Mouse (Mus musculus): ENCODE results near the gene Best3.
"Not testable (repeated sequence)": the region's sequence is repeated elsewhere in the genome, so short reads cannot be mapped to it uniquely, and the experiment has no call there.

The Best3 gene

DNA sequence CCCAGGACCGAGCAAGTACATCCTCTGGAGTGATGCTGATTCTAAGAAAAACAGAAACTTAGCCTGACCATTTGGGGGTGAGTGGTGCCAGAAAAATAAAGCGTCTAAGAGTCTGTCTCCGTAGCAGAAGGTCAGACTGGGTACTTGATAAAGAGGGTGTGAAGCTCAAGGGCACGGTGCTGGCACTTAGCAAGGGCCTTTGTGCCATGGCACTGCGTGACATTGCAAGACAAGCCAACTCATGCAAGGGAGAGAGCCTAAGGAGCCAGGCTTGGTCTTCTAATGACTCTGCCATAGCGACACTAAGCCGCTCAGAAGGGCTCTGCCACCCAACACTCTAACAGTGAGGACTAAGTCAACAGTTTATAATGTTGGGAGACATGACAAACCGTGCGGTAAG lies 7.3 kb upstream of the Best3 start:
- no peak for DNase-seq (ENCODE audit: low spot score)

DNA sequence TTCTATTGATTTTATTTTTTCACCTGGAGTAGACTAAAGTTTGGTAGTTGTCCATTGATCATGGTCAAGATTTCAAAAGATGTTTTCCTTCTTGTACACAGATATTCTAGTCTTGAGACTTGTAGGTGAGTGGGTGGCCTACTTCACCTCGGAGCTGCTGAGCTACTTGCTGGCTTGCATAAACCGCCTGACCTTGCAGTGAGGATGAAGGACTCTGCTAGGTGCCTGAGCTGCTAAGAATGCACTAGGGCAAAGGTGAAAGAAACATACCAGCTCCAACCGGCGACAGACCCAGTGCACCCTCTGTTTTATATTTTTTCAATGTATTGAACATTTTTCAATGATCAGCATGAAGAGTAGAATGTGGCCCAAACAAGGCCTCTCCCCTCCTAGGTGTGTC lies 5.8 kb upstream of the Best3 start:
- no peak for DNase-seq (ENCODE audit: low spot score)

DNA sequence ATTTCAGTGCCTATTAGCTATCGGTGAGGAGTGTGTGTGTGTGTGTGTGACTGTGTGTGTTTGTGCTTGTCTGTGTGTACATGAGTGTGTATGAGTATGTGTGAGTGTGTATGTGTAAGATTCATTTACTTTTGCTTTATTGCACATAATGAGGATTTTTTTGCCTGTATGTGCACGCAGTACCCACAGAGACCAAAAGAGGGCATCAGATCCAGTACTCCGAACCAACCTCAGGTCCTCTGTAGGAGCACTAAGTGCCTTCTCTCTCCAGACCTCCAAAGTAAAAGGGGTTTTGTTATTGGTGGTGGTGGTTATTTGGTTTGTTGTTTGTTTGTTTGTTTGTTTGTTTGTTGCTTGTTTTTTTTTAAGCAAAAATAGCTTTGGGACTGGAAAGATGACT lies 5.2 kb upstream of the Best3 start:
- no peak for DNase-seq (ENCODE audit: low spot score)

DNA sequence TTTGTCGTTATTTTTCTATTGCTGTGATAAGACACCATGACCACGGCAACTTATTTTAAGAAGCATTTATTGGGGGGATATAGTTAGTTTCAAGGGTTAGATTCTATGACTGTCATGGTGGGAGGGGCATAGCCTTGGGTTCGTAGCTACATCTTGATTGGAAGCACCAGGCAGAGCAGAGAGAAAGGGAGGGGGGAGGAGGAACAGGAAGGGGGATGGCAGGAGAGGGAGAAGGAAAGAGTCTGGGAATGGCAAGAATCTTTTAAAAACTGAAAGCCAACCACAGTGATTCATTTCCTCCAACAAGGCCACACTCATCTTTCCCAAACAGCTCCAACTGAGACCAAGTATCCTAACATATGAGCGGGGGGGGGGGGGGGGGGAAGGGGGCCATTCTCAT lies 3.6 kb upstream of the Best3 start:
- no peak for DNase-seq (ENCODE audit: low spot score)

GRCm38 (mm10) chr10:116984836-116985235 lies 1.3 kb upstream of the Best3 start:
- DNase-seq (ENCODE audit: low spot score), result no peak

- DNase-seq (ENCODE audit: low spot score), result no peak
Measured at GRCm38 (mm10) chr10:116993971-116994370, 7.9 kb downstream of the Best3 start.

GRCm38 (mm10) chr10:116995162-116995561 lies 9.0 kb downstream of the Best3 start:
- no peak for DNase-seq (ENCODE audit: low spot score)

DNA sequence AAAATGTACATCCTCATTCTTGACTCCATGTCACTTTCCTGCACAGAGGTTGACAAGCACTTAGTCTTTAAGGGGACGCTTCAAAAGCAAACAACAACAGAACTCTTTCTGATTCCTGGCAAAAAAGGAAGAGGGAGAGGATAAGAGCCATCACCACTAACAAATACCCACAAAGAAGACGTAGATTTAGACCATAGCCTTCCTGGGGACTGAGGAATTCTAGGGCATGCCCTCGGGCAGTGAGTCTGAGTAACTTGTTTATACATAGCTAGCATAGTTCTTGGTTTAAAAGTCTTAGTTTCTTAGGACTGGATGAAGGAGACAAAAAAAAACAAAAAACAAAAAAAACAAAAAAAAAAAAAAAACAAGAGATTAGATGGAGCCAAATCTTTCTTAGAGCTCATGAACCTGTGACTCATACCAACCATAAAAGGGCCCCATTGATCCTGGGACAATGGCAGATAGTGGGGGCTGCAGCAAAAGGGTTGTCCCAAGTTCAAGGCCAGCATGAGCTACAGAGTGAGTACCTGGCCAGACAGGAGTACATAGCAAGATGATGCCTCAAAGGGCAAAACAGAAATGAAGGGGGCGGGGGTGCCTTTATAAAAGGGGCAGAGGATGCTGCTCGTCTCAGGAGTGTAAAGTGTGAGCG lies 9.6 kb downstream of the Best3 start:
- DNase-seq (ENCODE audit: low spot score), result no peak

DNA sequence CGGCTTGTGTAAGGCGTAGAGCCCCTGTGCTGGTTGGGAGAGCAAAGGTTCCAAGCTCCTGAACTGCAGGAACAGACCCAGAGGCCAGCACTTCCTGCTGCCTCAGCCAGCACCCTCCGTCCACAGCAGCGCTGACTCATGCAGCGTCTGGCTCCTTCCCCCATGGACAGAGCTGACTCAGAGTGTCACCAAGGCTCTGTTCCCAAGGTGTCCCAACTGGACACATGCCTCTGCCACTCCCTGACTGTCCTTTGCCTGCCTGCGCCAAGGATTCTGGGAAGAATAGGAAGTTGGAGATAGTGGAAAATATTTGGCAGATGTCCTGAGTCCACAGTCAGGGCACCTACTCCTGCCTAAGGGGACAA lies 10.1 kb downstream of the Best3 start:
- DNase-seq (ENCODE audit: low spot score), result peak; percentile 13

GRCm38 (mm10) chr10:116998716-116999455 lies 12.8 kb downstream of the Best3 start:
- no peak for DNase-seq (ENCODE audit: low spot score)

GRCm38 (mm10) chr10:117000975-117001374 lies 14.9 kb downstream of the Best3 start:
- DNase-seq (ENCODE audit: low spot score), result no peak

DNA sequence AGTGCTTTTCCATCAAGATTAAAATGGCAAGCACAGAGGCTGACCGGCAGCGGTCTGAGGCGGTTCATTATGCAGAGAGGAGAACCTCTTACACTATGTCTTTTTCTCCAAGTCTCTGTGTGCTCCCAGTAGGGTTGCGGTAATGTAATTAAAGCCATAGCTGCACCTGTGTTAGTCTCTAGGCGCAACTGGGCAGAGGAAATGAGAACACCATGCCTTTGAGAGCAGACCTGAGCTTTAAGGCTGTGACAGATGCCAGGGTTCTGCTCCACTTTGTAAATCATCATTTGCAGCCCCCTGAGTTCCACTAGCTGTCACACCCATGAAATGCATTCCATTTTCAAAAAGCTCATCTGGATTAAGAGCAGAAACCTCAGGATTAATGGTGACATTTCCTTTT lies 18.6 kb downstream of the Best3 start:
- no peak for DNase-seq (ENCODE audit: low spot score)

DNA sequence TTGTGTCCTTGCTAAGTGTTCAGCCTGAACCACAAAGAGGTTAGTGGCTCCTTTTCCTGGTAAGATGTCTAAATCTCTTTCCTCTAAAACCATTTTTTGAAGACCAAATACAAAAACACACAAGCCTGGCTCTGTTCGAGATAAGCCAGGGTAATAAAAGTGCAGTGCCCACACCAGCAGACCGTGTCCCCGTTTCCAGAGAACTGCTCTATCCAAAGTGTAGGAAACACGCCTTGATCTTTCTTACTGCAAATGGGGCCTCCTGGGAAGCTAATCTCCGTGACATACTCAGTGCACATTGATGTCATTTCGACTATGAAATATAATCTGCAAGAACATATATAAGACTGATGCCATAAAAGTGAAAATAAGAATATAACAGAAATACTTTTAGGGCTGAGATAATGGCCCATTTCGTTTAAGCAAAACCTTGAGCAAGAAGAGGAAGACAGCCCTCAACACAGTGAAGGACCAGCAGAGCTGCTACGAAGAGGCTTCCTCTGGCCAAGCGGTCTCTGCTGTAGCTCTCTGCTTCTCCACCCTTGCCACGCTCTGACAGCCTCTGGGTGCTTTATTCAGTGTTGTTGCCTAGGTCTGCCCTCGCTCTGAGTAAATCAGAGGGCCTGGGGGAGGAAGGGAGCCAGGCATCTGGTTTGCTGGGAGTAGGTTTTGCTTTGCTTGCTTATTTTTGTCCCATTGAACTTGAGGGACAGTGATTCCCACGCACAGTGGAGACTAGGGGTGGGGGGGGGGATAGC lies 19.8 kb downstream of the Best3 start:
- DNase-seq (ENCODE audit: low spot score), result no peak

DNA sequence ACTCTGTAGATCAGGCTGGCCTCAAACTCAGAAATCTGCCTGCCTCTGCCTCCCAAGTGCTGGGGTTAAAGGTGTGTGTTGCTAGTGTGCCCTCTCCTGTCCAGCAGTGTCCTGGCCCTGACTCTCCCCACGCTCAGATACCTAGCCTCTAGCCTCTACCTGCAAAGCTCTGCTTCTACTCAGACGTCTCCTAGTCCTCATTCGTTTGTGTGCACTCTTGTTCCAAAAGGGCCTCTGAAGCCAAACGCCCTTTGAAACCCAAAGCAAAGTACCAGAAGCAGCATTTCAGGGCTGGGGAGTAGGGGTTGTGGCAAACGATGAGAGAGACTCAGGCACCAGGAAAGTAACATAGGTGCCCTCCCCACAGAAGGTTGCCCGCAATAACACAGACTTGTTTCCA lies 23.6 kb downstream of the Best3 start:
- DNase-seq (ENCODE audit: low spot score), result no peak

DNA sequence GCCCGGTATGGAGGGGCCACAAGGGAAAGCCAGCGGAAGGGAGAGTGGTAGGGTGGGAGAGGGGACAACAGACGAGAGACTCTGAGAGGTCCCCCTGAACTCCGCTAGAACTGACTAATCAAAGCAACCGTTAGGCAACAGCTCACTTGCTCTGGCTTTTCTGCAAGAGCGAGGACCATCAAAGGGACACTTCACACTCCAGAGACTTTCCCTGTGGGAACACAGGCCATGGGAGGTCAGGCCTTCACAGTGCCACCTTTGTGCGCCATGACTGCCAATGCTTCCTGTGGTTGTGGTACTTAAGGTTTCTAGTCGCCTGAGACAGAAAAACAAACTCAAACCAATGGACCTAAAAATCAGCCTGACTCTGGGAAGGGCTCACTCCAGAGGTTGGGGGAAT lies 24.9 kb downstream of the Best3 start:
- no peak for DNase-seq (ENCODE audit: low spot score)

DNA sequence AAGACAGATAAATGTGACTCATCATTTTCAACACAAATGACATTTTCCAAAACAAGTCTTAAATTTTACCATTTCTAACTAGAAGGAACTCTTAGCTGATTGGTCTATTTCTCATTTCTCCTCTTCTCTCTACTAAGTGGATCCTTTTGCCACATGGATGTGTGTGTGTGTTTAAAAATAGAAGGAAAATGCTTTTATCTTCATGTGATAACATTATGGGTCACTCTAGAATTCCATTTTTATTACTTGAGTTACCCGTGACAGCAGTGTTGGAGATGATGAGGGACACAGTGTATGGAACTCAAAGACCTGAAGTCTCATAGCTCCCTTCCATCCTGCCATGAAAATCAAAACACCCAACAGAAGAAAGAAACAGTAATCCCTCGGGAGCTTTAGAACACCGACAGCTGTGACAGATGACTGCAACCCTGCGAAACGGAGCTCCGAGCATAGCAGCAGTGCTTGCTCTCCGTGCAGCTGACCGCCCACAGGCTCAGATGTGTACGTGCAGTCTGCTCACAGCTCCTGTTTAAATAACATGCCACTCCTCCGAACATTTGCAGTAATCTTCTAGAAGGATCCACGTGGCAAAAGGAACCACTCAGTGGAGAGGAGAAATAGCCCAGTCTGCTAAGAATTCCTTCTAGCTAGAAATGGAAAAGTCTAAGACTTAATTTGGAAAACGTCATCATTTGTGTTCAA lies 27.7 kb downstream of the Best3 start:
- no peak for DNase-seq (ENCODE audit: low spot score)

GRCm38 (mm10) chr10:117014565-117014964 lies 28.5 kb downstream of the Best3 start:
- no peak for DNase-seq (ENCODE audit: low spot score)

DNA sequence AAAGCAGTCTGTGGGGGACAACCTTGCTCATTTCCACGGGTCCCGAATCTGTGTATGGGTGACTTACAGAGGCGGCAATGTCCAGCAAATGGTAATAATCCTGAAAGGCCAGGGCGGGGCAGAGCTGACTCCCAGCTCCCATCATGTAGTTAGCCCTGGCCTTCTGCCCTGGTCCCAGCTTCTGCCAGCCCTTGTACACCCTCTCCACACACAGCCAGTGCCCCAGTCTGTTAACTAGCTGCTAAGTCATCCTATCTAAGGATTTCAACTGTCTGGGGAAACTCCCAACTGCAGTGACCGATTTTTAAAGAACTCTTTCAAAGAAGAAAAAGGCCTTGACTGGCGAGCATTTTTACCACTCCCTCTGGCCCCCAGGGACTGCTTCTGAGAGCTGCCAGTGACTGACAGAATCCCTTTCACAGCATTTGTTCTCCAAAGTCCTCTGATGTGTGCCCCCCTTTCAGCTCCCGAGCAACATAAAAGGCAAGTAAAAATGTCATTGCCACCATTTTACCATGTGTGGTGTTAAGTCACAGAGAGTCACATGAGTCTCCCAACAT lies 32.2 kb downstream of the Best3 start:
- DNase-seq (ENCODE audit: low spot score), result no peak

DNA sequence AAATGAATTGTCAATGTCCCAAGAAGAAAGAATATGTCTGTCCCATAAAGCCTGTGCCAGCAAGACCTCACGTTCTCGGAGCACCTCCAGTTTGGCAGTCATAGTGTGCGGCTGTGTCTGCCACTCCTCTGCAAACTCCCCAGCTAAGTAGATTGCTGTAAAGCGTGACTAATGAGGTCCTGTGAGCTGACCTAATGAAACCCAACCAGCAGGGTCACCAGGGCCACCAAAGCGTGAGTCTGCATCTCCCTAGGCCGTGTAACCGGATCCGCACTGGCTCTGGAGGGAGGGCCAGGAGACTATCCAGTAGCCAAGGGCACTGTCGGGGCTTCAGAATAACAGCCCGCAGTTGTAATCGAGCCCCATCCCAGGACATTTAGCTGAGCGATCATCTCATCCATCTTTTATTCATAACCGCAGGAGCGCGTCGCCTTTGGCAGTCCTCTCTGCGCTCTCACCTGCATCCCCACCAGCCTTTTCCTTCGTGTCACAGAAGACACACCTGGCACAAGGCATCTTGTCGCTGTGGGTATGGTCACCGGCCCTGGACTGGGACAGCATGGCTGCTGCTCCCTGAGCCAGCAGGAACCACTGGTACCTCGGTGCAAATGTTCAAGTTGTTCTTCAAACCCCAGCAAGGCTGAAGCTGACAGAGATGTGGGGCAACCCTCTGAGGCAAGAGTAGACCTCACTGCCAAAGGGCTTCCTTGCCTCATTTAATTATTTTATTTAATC lies 35.1 kb downstream of the Best3 start:
- no peak for DNase-seq (ENCODE audit: low spot score)

- DNase-seq (ENCODE audit: low spot score), result no peak
Measured at GRCm38 (mm10) chr10:117023693-117024092, 37.6 kb downstream of the Best3 start.

DNA sequence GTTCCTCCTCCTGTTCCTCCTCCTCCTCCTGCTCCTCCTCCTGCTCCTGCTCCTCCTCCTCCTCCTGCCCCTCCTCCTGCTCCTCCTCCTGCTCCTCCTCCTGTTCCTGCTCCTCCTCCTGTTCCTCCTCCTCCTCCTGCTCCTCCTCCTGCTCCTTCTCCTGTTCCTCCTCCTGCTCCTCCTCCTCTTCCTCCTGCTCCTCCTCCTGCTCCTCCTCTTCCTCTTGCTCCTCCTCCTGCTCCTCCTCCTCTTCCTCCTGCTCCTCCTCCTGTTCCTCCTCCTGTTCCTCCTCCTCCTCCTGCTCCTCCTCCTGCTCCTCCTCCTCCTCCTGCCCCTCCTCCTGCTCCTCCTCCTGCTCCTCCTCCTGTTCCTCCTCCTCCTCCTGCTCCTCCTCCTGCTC lies 39.7 kb downstream of the Best3 start:
- not testable (repeated sequence) for DNase-seq (ENCODE audit: low spot score)

- DNase-seq (ENCODE audit: low spot score), result no peak
Measured at GRCm38 (mm10) chr10:117026176-117026575, 40.1 kb downstream of the Best3 start.

Data from ovary, postnatal 14 days (tissue).